Mouse (Mus musculus): Measurements from ENCODE around the gene Brox.

DNA sequence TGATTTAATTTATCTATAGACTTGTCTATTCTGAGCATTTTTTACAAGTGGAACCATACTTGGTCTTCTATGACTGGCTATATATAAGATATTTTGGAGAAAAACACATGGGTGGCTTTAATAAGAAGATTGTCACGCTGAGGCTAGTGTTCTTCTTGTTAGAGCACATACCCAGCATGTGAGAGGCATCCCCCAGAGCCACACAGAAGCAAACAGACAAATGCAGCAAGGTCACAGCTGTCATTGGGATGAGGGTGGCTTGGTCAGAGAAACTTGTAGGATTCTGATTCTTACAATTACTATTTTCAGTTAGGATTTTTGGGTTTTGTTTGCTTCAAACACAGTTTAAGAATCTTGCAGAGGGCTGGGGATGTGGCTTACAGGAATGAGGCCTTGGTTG, 11.4 kb upstream of the Brox start:
- TF ChIP-seq MYOG (IDR thresholded peaks at IDR 0.05; ENCODE audit: control insufficient read depth in 1 of 3, insufficient read depth in 1 of 3, insufficient read length in 2 of 3, low read depth in 2 of 3) (peak in 2 of 3 experiments; percentile 49 to 65), POLR2A (IDR thresholded peaks at IDR 0.05; ENCODE audit: insufficient read length, low read depth) (no peak), MAX (IDR thresholded peaks at IDR 0.05; ENCODE audit: low read depth) (no peak), REST (IDR thresholded peaks at IDR 0.05; ENCODE audit: insufficient read depth, insufficient read length) (no peak)
